Mouse (Mus musculus): ENCODE results near the gene Slc7a11.

- TF ChIP-seq CTCF (IDR thresholded peaks at IDR 0.05; ENCODE audit: low read depth): no peak
- TF ChIP-seq EP300 (optimal IDR thresholded peaks at IDR 0.05): no peak
These were observed 3.0 kb downstream of the Slc7a11 start for GRCm38 (mm10) chr3:50440409-50440808.
